Mouse (Mus musculus): ENCODE results near the gene Sh3bgrl2. TPM values are rescaled to one million over a fixed set of nuclear protein-coding genes. Genes with fewer than 3 reads are reported as not detected.

Sh3bgrl2 gene
- polyA plus RNA-seq, 2 experiments = 3.5 to 9.7 TPM

DNA sequence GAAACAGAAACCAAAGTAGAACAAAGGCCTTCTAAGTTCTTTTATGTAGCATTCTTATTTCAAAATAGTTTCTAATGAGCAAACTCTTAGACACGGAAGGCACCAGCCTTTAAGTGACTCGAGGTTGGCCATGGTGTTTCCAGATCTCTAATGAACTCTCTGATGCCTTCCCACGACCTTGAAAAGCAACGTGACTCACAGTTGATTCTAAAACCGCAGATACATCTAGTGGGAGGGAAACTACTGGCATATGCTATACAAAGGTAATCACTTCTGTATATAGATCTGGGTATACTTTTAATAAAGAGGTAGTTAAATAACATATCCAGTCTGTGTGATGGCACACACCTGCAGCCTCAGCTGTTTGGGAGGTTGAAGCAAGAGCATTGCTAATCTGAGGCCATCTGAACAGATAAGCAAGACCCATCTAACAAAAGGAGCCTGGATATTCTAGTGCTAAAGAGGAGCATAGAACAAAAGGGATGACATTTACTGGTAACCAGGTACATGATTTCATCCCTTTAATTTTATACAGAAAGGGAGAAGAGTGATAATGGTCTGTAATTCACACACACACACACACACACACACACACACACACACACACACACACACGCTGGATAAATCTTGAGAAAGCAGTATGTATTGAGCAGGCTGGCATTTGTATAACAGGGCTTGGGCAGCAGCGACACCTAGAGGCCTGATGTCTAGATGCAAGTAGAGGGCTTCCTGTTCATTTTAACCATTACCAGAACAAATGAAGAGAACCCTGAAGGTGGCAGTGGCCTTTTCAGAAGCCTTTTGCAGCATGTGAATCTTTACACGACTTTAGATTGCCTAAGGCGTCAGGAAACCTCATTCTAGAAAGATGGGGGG, 61.5 kb downstream of the Sh3bgrl2 start:
- no peaks in the 10 kb centered on the region for H3K9me3 ChIP-seq (ENCODE audit: control insufficient read depth, low read length)
- DNase-seq (ENCODE audit: low read depth in 3 of 3, low spot score in 3 of 3) = peak; percentile 23 to 30 (median 28)
- no peak for ATAC-seq (ENCODE audit: insufficient read depth)
- H3K4me3 ChIP-seq (ENCODE audit: insufficient read depth in 1 of 2, low read depth in 2 of 2, low read length in 2 of 2) = no peak overlapping the region
- H3K9ac ChIP-seq (replicated peaks) = no peak overlapping the region
- WGBS (ENCODE audit: insufficient replicate concordance) = 27% methylated on average over 9 of the region's 9 CpGs
- no peaks in the 10 kb centered on the region for H3K36me3 ChIP-seq (replicated peaks; ENCODE audit: control insufficient read depth, insufficient read depth, low read depth)
- H3K27me3 ChIP-seq (ENCODE audit: control insufficient read depth, insufficient read depth, low read length) = no peaks in the 10 kb centered on the region
- no peak overlapping the region for H3K4me2 ChIP-seq (ENCODE audit: low read depth)
- H3K27ac ChIP-seq = no peak overlapping the region
- no peaks in the 10 kb centered on the region for H3K4me1 ChIP-seq (replicated peaks; ENCODE audit: control insufficient read depth in 2 of 2, insufficient read depth in 2 of 2, low read length in 1 of 2)
- peak; percentile 82 for TF ChIP-seq CTCF (IDR thresholded peaks at IDR 0.05; ENCODE audit: low read depth)
- no peak for TF ChIP-seq EP300 (IDR thresholded peaks at IDR 0.05; ENCODE audit: low read depth)

GRCm38 (mm10) chr9:83615912-83616585, 67.9 kb downstream of the Sh3bgrl2 start:
- H3K4me3 ChIP-seq (ENCODE audit: insufficient read depth in 1 of 2, low read depth in 2 of 2, low read length in 2 of 2) = no peak overlapping the region
- TF ChIP-seq CTCF (IDR thresholded peaks at IDR 0.05; ENCODE audit: low read depth) = no peak
- TF ChIP-seq EP300 (IDR thresholded peaks at IDR 0.05; ENCODE audit: low read depth) = no peak
- whole genome bisulfite sequencing (ENCODE audit: insufficient replicate concordance) = 17% methylated on average over 6 of the region's 6 CpGs
- no peak overlapping the region for H3K9ac ChIP-seq (replicated peaks)
- H3K9me3 ChIP-seq (ENCODE audit: control insufficient read depth, low read length) = no peaks in the 10 kb centered on the region
- H3K4me2 ChIP-seq (ENCODE audit: low read depth) = no peak overlapping the region
- no peaks in the 10 kb centered on the region for H3K36me3 ChIP-seq (replicated peaks; ENCODE audit: control insufficient read depth, insufficient read depth, low read depth)
- H3K27me3 ChIP-seq (ENCODE audit: control insufficient read depth, insufficient read depth, low read length) = no peaks in the 10 kb centered on the region
- no peaks in the 10 kb centered on the region for H3K4me1 ChIP-seq (replicated peaks; ENCODE audit: control insufficient read depth in 2 of 2, insufficient read depth in 2 of 2, low read length in 1 of 2)
- ATAC-seq (ENCODE audit: insufficient read depth) = no peak
- H3K27ac ChIP-seq = no peak overlapping the region
- no peak for DNase-seq (ENCODE audit: low read depth in 3 of 3, low spot score in 3 of 3)

DNA sequence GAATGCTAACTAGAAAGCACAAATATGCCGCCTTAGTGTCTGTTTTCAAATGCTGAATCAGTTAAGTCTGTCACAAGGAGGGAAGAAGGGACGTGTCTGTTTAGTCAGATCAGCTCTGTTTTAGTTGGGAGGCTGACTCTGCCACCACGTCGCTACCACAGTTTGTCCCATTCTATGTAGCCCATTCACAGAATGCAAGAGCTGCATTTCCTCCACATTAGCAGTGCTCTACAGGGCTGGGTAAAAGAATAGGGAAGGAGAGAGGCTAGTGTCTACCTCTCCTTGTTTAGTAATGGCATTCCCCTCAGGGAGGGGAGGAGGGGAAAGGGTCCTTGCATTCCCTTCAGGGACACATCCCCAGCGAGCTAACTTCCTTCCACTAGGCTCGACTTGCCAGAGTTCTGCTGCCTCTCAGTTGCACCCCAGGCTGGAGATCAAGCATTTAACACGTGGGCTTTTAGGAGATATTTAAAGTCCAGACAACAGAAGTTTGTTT, 68.5 kb downstream of the Sh3bgrl2 start:
- H3K27me3 ChIP-seq (ENCODE audit: control insufficient read depth, insufficient read depth, low read length) = no peaks in the 10 kb centered on the region
- H3K4me3 ChIP-seq (ENCODE audit: insufficient read depth in 1 of 2, low read depth in 2 of 2, low read length in 2 of 2) = no peak overlapping the region
- TF ChIP-seq CTCF (IDR thresholded peaks at IDR 0.05; ENCODE audit: low read depth) (no peak), EP300 (IDR thresholded peaks at IDR 0.05; ENCODE audit: low read depth) (no peak)
- H3K27ac ChIP-seq = no peak overlapping the region
- no peak overlapping the region for H3K9ac ChIP-seq (replicated peaks)
- DNase-seq (ENCODE audit: low read depth in 3 of 3, low spot score in 3 of 3) = no peak
- no peaks in the 10 kb centered on the region for H3K9me3 ChIP-seq (ENCODE audit: control insufficient read depth, low read length)
- ATAC-seq (ENCODE audit: insufficient read depth) = no peak
- no peaks in the 10 kb centered on the region for H3K4me1 ChIP-seq (replicated peaks; ENCODE audit: control insufficient read depth in 2 of 2, insufficient read depth in 2 of 2, low read length in 1 of 2)
- 21% methylated on average over 7 of the region's 7 CpGs for WGBS (ENCODE audit: insufficient replicate concordance)
- no peaks in the 10 kb centered on the region for H3K36me3 ChIP-seq (replicated peaks; ENCODE audit: control insufficient read depth, insufficient read depth, low read depth)
- H3K4me2 ChIP-seq (ENCODE audit: low read depth) = no peak overlapping the region

GRCm38 (mm10) chr9:83623455-83623854, 75.3 kb downstream of the Sh3bgrl2 start:
- no peaks in the 10 kb centered on the region for H3K36me3 ChIP-seq (replicated peaks; ENCODE audit: control insufficient read depth, insufficient read depth, low read depth)
- ATAC-seq (ENCODE audit: insufficient read depth) = no peak
- TF ChIP-seq CTCF (IDR thresholded peaks at IDR 0.05; ENCODE audit: low read depth) = no peak
- no peak for TF ChIP-seq EP300 (IDR thresholded peaks at IDR 0.05; ENCODE audit: low read depth)
- H3K4me1 ChIP-seq (replicated peaks; ENCODE audit: control insufficient read depth in 2 of 2, insufficient read depth in 2 of 2, low read length in 1 of 2) = no peaks in the 10 kb centered on the region
- no peak overlapping the region for H3K27ac ChIP-seq
- no peak overlapping the region for H3K9ac ChIP-seq (replicated peaks)
- no peaks in the 10 kb centered on the region for H3K27me3 ChIP-seq (ENCODE audit: control insufficient read depth, insufficient read depth, low read length)
- H3K4me2 ChIP-seq (ENCODE audit: low read depth) = no peak overlapping the region
- H3K9me3 ChIP-seq (ENCODE audit: control insufficient read depth, low read length) = no peaks in the 10 kb centered on the region
- 54% methylated on average over 6 of the region's 6 CpGs for WGBS (ENCODE audit: insufficient replicate concordance)
- no peak overlapping the region for H3K4me3 ChIP-seq (ENCODE audit: insufficient read depth in 1 of 2, low read depth in 2 of 2, low read length in 2 of 2)
- DNase-seq (ENCODE audit: low read depth in 3 of 3, low spot score in 3 of 3) = no peak

DNA sequence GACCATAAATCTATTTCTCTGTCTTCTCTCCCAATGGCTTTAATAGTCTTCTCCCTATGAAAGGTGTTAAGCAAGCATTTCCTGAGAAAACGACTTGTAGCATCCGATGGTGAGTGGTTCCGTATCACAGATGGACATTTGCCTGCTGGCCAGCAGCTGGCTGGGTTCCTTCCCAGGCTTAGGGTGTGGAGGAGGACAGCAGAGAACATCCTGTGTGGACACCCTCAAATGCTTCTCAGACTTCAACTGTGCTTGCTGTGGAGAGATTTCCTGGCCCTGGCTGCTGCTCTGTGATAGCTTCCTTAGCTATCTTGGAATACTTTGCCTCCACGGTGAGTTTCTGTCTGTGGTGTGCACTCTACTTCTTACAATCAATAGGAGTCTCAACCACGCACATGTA, 76.1 kb downstream of the Sh3bgrl2 start:
- Histone ChIP-seq H3K4me2 (ENCODE audit: low read depth) (no peak overlapping the region), H3K9me3 (ENCODE audit: control insufficient read depth, low read length) (no peaks in the 10 kb centered on the region), H3K9ac (replicated peaks) (no peak overlapping the region), H3K4me1 (replicated peaks; ENCODE audit: control insufficient read depth in 2 of 2, insufficient read depth in 2 of 2, low read length in 1 of 2) (no peaks in the 10 kb centered on the region), H3K4me3 (ENCODE audit: insufficient read depth in 1 of 2, low read depth in 2 of 2, low read length in 2 of 2) (no peak overlapping the region), H3K27me3 (ENCODE audit: control insufficient read depth, insufficient read depth, low read length) (no peaks in the 10 kb centered on the region), H3K36me3 (replicated peaks; ENCODE audit: control insufficient read depth, insufficient read depth, low read depth) (no peaks in the 10 kb centered on the region), H3K27ac (no peak overlapping the region)
- ATAC-seq (ENCODE audit: insufficient read depth) (no peak), DNase-seq (ENCODE audit: low read depth in 3 of 3, low spot score in 3 of 3) (no peak)
- 55% methylated on average over 5 of the region's 5 CpGs for WGBS (ENCODE audit: insufficient replicate concordance)
- TF ChIP-seq EP300 (IDR thresholded peaks at IDR 0.05; ENCODE audit: low read depth) (no peak), CTCF (IDR thresholded peaks at IDR 0.05; ENCODE audit: low read depth) (no peak)
